Mouse (Mus musculus) right cerebral cortex, postnatal 36 days (tissue): ENCODE data around the gene B4galnt1.
"Not testable (repeated sequence)": the region's sequence is repeated elsewhere in the genome, so short reads cannot be mapped to it uniquely, and the experiment has no call there.

Experiments used
- DNase-seq, 2 experiments: peaks; one replicate each; pipeline ENCODE4 v3.0.0; 2022; ENCODE audit warnings: low spot score in 2 of 2, mixed read lengths in 1 of 2

B4galnt1 gene

DNA sequence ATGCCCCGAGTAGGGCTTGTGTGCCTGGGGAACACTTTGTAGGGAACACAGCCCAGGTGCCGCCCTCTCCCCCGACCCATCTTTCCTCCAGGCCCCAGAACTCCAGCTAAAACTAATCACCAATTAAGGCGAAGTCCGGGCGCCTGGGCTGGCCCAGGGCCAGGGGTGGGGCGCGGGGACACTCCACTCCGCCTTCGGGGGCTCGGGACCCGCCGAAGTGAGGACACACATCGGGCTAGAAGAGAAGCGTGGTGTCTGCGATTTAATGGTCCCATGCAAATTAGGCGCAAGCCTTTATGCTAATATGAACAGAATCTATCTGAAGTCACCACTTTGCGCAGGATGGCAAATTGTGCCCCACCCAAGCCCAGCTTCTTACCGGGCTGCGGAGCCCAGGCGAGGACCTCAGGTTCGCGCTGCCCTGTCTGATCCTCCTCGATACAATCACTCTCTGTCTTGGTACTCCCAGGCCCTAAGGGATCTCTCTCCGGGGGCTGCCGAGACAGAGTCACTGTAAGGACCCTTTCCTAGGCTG, 24.2 kb downstream of the B4galnt1 start:
- DNase-seq = no peak

- no peak for DNase-seq
Measured at GRCm38 (mm10) chr10:127189651-127190381, 24.8 kb downstream of the B4galnt1 start, which contains the start of gene Arhgef25. Gene Arhgef25, minus strand, starts transcription at chr10:127190083.

- DNase-seq = no peak
Measured at GRCm38 (mm10) chr10:127190398-127191190, 25.6 kb downstream of the B4galnt1 start.

DNA sequence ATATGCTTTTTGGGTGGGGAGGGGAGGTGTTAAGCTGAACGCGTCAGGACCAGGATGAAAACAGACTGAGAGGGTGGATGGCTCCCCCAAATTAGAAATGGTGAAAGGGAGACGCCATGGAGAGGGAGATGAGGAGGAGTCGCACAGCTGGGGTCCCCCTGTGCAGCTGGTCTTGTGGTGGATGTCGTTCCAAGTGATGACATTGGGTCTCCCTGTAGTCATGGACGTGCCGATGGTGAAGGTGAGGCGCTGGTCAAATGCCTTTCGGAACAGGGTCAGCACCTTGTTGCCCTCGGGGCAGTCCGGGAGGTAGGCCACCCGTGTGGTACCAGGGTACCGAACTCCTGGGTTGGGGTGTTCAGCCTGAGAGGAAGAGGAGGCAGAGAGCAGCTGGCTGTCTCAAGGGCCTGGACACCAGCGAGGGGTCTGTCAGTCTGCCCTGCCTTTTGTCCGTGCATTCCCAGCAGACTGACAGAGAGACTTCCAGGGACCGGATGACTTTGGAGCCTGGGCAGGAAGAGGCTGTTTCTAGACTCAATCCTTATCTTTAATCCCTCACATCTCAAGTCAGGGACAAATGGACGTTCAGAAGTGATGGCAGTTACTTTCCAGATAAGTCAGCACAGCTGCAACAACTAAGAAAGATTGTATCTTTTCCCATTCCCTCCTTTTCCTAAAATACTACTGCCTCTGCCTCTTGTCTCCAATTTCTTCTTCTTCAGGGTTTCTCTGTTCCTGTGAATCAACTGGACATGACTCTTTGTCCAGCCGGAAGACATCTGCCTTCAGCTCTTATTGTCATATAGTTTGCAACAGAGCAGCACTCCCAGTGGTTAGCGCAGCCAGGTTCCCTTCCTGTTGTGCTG, 26.4 kb downstream of the B4galnt1 start:
- DNase-seq = no peak

DNA sequence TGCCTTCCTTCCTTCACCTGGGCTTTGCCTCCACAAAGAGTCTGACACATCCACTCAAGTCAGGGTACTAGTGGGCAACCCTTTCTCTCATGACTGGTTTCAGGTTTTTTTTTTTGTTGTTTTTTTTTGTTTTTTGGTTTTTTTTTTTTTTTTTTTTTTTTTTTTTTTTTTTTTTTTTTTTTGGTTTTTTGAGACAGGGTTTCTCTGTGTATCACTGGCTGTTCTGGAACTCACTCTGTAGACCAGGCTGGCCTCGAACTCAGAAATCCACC, 27.0 kb downstream of the B4galnt1 start:
- DNase-seq = not testable (repeated sequence)

DNA sequence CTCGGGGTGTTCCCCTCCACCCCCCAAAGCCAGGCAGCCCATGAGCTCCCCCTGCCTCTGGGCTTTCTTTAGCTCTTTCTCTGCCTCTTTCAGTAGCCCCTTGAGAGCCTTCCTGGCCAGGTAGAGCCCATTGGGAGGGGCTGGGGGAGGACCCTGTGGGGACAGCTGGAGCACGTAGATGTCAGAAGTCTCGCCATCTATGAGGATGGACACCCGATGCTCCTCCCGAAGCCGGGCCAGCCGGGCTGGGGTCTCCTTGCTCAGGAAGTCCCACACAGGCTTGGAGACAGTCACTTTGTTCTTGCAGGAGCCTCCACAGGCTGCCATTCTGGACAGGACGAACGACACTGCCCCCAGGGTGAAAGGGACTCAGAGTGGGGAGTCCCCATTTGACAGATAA, 28.0 kb downstream of the B4galnt1 start:
- no peak for DNase-seq

DNA sequence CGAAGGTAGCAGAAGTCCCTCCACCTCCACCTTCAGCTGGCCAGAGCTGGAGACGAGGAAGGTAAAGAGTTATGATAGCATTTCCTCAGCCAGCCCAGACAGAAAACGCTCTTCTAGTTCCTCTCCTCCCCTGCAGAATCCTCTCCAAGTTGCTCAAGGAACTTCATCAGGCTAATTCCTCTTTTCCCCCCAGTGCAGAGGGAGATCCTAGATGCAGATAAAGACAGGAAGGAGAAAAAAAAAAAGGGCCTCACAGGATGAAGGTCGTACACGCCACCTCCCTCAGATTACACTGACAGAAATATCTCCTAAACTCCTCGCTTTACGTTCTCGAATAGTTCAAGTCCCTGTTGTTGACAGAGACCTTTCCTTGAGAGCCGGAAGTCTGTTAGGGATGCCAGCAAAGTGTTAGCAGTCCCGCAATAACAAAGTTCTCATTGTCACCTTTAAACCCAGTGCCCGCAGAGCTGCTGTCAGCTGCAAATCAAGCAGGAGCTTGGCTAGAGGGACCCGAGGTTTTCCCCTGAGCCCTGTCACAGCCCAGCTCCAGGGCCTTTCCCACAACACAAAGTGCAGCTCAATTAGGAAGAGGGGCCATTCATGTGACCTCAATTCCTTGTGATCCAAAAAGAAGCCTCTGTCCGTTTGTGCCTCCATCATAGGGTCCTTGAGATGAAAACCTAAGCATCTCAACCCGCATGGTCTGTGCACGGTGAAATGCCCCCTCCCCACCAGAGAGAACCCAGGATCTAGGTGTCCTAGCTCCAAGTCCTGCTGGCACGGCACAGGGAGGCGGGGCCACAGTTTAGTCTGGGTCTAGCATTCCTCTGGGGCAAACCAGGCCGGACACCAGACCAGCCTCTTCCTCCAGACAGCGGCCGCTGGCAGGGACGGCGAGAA, 29.7 kb downstream of the B4galnt1 start:
- DNase-seq = peak in 1 of 2 experiments; percentile 48

GRCm38 (mm10) chr10:127195328-127196129, 30.5 kb downstream of the B4galnt1 start, which contains the start of gene Dtx3:
Gene Dtx3, minus strand, starts transcription at chr10:127195728.
- no peak for DNase-seq

GRCm38 (mm10) chr10:127196392-127196791, 31.4 kb downstream of the B4galnt1 start:
- DNase-seq = peak in 1 of 2 experiments; percentile 68

- DNase-seq = no peak
Measured at GRCm38 (mm10) chr10:127197104-127197503, 32.1 kb downstream of the B4galnt1 start.

DNA sequence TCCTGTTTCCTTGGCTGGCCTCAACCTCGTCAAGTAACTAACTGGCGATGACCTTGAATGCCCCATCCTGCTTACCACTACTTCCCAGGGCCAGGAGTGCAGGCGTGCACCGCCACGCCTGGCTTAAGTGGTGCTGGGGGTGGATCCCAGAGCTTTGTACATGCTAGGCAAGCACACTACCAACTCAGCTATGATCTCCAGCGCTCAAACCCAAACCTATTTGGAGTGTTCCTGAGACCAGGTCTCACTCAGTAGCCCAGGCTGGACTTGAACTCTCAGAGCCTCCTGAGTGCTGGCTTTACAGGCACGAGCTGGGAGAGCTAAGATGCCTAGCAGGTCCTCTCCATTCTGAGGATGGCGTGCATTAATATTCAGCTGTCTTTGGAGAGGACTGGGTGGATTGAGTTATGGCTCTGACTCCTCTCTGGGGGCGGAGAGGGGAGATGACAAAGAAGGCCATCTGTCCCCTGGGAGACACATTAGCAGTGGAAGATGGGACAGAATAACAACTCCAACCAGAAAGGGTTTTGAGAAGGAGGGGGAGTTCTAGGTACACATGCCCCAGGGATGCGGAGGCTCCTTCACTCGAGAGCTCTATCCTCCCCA, 32.6 kb downstream of the B4galnt1 start:
- no peak for DNase-seq

- DNase-seq = no peak
Measured at GRCm38 (mm10) chr10:127198492-127198891, 33.5 kb downstream of the B4galnt1 start.

GRCm38 (mm10) chr10:127199068-127199467, 34.0 kb downstream of the B4galnt1 start:
- no peak for DNase-seq

DNA sequence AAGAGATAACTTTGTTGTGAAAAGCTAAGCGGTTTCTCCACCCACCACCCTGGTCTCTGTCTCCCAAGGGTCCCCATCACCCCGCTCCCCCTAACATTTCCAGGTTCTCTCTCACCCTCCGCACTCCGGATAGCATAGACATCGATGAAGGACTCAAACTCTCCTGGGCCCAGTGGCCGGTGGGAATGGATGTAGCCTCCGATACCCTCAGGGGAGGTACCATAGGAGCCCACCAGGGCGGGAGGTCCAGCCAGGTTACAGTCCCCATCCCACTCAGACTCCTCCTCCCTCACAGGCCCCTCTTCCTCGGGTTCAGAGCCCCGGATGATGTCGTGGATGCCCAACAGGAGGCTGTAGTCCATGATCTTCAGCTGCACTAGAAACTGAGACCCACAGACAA, 34.4 kb downstream of the B4galnt1 start:
- no peak for DNase-seq

DNA sequence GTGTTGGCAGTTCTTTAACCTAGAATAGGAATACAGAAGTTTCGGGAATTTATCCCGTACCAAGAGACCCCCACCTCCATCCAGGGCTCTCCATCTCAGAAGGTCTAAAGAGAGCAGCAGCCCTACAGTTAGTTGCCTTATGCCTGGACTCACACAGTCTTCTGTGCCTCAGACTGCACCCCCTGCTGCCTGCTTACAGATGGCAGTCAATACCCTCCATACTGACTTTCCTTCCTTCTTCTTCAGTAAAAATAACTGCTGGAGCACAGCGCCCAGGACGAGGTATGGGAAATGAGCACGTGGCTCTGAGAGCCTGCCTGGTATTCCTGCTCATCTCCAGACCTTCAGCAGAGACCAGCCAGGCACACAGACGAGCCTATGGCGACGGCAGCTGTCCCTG, 35.3 kb downstream of the B4galnt1 start:
- no peak for DNase-seq

DNA sequence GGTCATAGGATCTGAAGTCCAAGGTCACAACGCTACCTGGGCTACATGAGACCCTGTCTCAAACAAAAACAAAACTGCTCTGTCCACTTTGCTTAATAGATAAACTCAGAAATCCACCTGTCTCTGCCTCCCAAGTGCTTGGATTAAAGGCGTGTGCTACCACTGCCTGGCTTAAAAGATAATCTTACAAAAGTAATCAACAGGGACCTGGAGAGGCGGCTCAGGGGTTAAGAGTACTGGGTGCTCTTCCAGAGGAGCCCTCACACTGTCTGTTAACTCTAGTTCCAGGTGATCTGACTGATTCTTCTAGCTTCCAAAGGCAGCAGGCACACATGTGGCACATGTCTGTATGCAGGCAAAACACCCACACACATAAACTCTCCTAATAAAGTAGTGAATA, 38.1 kb downstream of the B4galnt1 start:
- DNase-seq = no peak

DNA sequence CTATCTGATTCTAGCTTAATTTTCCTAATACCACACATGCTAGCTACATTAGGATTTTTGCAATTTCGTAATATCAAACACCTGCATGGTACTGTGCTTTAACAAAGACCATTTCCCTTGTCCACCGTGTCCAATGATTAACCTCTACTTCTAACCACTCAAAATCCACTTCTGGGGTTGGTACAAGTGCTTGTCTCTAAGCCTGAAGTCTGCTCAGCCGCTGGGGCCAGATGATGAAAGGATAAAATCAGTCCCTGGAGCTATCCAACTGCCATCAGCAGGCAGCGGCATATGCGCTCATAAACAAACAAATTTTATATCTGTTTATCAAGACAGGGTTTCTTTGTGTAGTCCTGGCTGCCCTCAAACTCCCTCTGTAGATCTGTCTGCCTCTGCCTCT, 39.6 kb downstream of the B4galnt1 start:
- no peak for DNase-seq

DNA sequence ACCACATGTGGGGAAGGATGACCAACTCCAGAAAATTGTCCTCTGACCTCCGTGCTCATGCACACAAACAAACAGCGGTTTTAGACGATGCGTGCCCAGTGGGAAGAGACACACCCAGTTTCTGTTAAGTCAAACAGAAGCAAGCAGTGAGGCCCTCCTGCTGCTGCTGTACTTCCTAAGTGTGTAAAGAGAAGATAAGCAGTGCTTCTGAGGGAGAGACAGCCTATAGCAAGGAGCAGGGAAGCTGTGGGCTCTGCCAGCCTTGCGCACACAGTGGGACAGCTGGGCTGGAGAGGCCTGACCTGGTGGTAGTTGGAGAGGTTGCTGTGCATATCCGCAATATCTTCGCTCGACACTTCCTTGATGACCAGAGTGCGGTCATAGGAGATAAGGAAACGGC, 40.3 kb downstream of the B4galnt1 start:
- no peak for DNase-seq

DNA sequence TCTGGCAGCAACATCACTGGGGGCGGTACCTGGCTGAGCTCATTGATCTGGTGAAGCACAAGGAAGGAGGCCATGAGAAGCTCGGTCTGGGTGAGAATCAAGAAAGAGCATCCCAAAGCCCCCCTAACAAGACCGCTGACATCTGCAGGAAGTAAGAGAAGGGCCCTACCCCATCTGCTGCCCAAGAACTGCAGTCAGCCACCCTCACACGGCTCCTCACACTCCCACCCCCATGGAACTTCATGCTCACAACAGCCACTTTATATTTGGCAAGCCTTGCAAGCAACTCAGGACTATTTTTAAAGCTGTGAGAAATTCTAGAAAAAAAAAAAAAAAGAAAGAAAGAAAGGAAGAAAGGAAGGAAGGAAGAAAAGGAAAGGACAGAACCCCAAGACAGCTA, 43.9 kb downstream of the B4galnt1 start:
- peak in 1 of 2 experiments; percentile 80 for DNase-seq
